Mouse (Mus musculus) heart, adult 2 months (tissue): ENCODE results near the gene Kcnh1. TPM values are rescaled to one million over a fixed set of nuclear protein-coding genes. Genes with fewer than 3 reads are reported as not detected.

ENCODE experiments used
- DNase-seq, 2 experiments: peaks; one replicate each; pipeline ENCODE4 v3.0.0; 2021
- H3K27ac ChIP-seq: fragments of 200-600 bp; 2 replicates; pipeline ENCODE4 v1.8.1; 2022
- H3K27me3 ChIP-seq: fragments of 200-500 bp; 2 replicates; pipeline ENCODE4 v1.6.1; 2012; ENCODE audit warnings: mild to moderate bottlenecking, low read length, inconsistent platforms, mixed read lengths; ENCODE audit not compliant: control insufficient read depth, insufficient read depth
- H3K36me3 ChIP-seq: fragments of 200-500 bp; 2 replicates; pipeline ENCODE4 v1.6.1; 2012; ENCODE audit warnings: low read length, inconsistent platforms; ENCODE audit not compliant: control insufficient read depth, insufficient read depth
- H3K4me1 ChIP-seq: fragments of 200-500 bp; 2 replicates; pipeline ENCODE4 v1.6.1; 2011; ENCODE audit warnings: low read length; ENCODE audit not compliant: control insufficient read depth, insufficient read depth
- H3K4me3 ChIP-seq: fragments of 200-600 bp; 2 replicates; pipeline ENCODE4 v1.8.1; 2022
- H3K79me2 ChIP-seq: fragments of 200-500 bp; replicated peaks from 2 replicates; pipeline ENCODE4 v1.6.1; 2012; ENCODE audit warnings: mild to moderate bottlenecking, inconsistent platforms, low read length, moderate library complexity, mixed read lengths; ENCODE audit not compliant: control insufficient read depth, insufficient read depth
- H3K9ac ChIP-seq: fragments of 200-500 bp; 2 replicates; pipeline ENCODE4 v1.6.1; 2012; ENCODE audit warnings: low read depth, mild to moderate bottlenecking, control low read depth, inconsistent platforms, low read length, mixed read lengths
- CTCF ChIP-seq: fragments of 200-600 bp; IDR thresholded peaks from 2 replicates; pipeline ENCODE4 v1.8.1; 2022; ENCODE audit warnings: antibody characterized with exemption, mild to moderate bottlenecking, moderate library complexity
- EP300 ChIP-seq: fragments of 200-500 bp; IDR thresholded peaks from 2 replicates; pipeline ENCODE4 v1.6.1; 2011; ENCODE audit warnings: low read depth, low read length, control low read depth; ENCODE audit not compliant: insufficient read depth
- POLR2A ChIP-seq: fragments of 200-500 bp; IDR thresholded peaks from 2 replicates; pipeline ENCODE4 v1.6.1; 2011; ENCODE audit warnings: mild to moderate bottlenecking, low read depth, low read length, control low read depth; ENCODE audit not compliant: insufficient read depth
- WGBS: fragments of 180-500 bp; shearing (Covaris S2); methylation state at CpG from one replicate; pipeline ENCODE4 v1.1.7; 2018; 5-methylcytosine and 5-hydroxymethylcytosine counted together
- intact Hi-C: fragments of 180-260 bp; cut with DNase I; formaldehyde crosslinking; loops from one replicate; pipeline ENCODE4 v1.15.1; 2025
- polyA plus RNA-seq: library from polyadenylated mRNA; depleted of rRNA; stranded (reverse); fragments of >200 nt; gene quantifications from 2 replicates; pipeline ENCODE4 v1.2.3, GENCODE M21; 2012
- total RNA-seq, 2 experiments: library from RNA; stranded (reverse); gene quantifications; 2 replicates each; pipeline ENCODE4 v1.2.3; 2021

Kcnh1 gene
- total and polyA plus RNA-seq, 3 experiments, result 0.05 to 0.09 (median 0.06) TPM

- H3K9ac ChIP-seq, result no peak overlapping the region
- no peaks in the 10 kb centered on the region for H3K36me3 ChIP-seq
- no peak overlapping the region for H3K27ac ChIP-seq
- DNase-seq, result no peak
- 0 out of 2 replicates have a peak, but pooled peaks cover 2% of the 10 kb centered on the region for H3K27me3 ChIP-seq
- H3K79me2 ChIP-seq, result no peaks in the 10 kb centered on the region
- H3K4me1 ChIP-seq, result no peaks in the 10 kb centered on the region
- TF ChIP-seq CTCF (no peak), EP300 (no peak), POLR2A (no peak)
- H3K4me3 ChIP-seq, result no peak overlapping the region
- 94% methylated on average over 2 of the region's 2 CpGs for WGBS
- intact Hi-C loops, result no loop called here
Observed at GRCm38 (mm10) chr1:192359212-192359611, 168.6 kb downstream of the Kcnh1 start.

- Histone ChIP-seq H3K4me3 (no peak overlapping the region), H3K9ac (no peak overlapping the region), H3K36me3 (no peaks in the 10 kb centered on the region), H3K79me2 (no peaks in the 10 kb centered on the region), H3K4me1 (no peaks in the 10 kb centered on the region), H3K27me3 (no peaks in the 10 kb centered on the region), H3K27ac (no peak overlapping the region)
- DNase-seq, result no peak
- intact Hi-C loops, result no loop called here
- TF ChIP-seq EP300 (no peak), POLR2A (no peak), CTCF (no peak)
- 44% methylated on average over 5 of the region's 5 CpGs for WGBS
Observed at GRCm38 (mm10) chr1:192368336-192368735, 177.8 kb downstream of the Kcnh1 start.

- TF ChIP-seq EP300, result no peak
- no peak for TF ChIP-seq POLR2A
- TF ChIP-seq CTCF, result no peak
- H3K36me3 ChIP-seq, result no peaks in the 10 kb centered on the region
- WGBS, result 87% methylated on average over 4 of the region's 4 CpGs
- no peak overlapping the region for H3K4me3 ChIP-seq
- H3K27me3 ChIP-seq, result no peaks in the 10 kb centered on the region
- DNase-seq, result no peak
- H3K4me1 ChIP-seq, result no peaks in the 10 kb centered on the region
- H3K9ac ChIP-seq, result no peak overlapping the region
- no peaks in the 10 kb centered on the region for H3K79me2 ChIP-seq
- intact Hi-C loops, result no loop called here
- H3K27ac ChIP-seq, result no peak overlapping the region
Observed at GRCm38 (mm10) chr1:192371943-192372614, 181.5 kb downstream of the Kcnh1 start.

GRCm38 (mm10) chr1:192378546-192379075 is 188.0 kb downstream of the Kcnh1 start:
- TF ChIP-seq CTCF, result no peak
- no peak for TF ChIP-seq POLR2A
- TF ChIP-seq EP300, result no peak
- Histone ChIP-seq H3K79me2 (no peaks in the 10 kb centered on the region), H3K4me3 (no peak overlapping the region), H3K36me3 (no peaks in the 10 kb centered on the region), H3K4me1 (no peaks in the 10 kb centered on the region), H3K9ac (no peak overlapping the region), H3K27me3 (no peaks in the 10 kb centered on the region), H3K27ac (no peak overlapping the region)
- no peak for DNase-seq
- 85% methylated on average over 4 of the region's 4 CpGs for WGBS
- intact Hi-C loops, result no loop called here

- intact Hi-C loops, result no loop called here
- Histone ChIP-seq H3K27ac (no peak overlapping the region), H3K4me3 (no peak overlapping the region), H3K27me3 (no peaks in the 10 kb centered on the region), H3K9ac (no peak overlapping the region), H3K79me2 (no peaks in the 10 kb centered on the region), H3K4me1 (no peaks in the 10 kb centered on the region), H3K36me3 (no peaks in the 10 kb centered on the region)
- no peak for DNase-seq
- WGBS, result 56% methylated on average over 5 of the region's 5 CpGs
- TF ChIP-seq EP300, result no peak
- no peak for TF ChIP-seq POLR2A
- TF ChIP-seq CTCF, result no peak
Observed at GRCm38 (mm10) chr1:192380596-192381041, 190.0 kb downstream of the Kcnh1 start.

- Histone ChIP-seq H3K36me3 (no peaks in the 10 kb centered on the region), H3K4me1 (no peaks in the 10 kb centered on the region), H3K4me3 (no peak overlapping the region), H3K79me2 (no peaks in the 10 kb centered on the region), H3K27me3 (no peaks in the 10 kb centered on the region), H3K9ac (no peak overlapping the region), H3K27ac (no peak overlapping the region)
- TF ChIP-seq CTCF (no peak), EP300 (no peak), POLR2A (no peak)
- intact Hi-C loops, result no loop called here
- DNase-seq, result no peak
Observed at GRCm38 (mm10) chr1:192387624-192388023, 197.1 kb downstream of the Kcnh1 start.
